Mouse (Mus musculus): ENCODE measurements around the gene Dhh.
"Not testable (repeated sequence)": the region's sequence is repeated elsewhere in the genome, so short reads cannot be mapped to it uniquely, and the experiment has no call there.

Gene Dhh

DNA sequence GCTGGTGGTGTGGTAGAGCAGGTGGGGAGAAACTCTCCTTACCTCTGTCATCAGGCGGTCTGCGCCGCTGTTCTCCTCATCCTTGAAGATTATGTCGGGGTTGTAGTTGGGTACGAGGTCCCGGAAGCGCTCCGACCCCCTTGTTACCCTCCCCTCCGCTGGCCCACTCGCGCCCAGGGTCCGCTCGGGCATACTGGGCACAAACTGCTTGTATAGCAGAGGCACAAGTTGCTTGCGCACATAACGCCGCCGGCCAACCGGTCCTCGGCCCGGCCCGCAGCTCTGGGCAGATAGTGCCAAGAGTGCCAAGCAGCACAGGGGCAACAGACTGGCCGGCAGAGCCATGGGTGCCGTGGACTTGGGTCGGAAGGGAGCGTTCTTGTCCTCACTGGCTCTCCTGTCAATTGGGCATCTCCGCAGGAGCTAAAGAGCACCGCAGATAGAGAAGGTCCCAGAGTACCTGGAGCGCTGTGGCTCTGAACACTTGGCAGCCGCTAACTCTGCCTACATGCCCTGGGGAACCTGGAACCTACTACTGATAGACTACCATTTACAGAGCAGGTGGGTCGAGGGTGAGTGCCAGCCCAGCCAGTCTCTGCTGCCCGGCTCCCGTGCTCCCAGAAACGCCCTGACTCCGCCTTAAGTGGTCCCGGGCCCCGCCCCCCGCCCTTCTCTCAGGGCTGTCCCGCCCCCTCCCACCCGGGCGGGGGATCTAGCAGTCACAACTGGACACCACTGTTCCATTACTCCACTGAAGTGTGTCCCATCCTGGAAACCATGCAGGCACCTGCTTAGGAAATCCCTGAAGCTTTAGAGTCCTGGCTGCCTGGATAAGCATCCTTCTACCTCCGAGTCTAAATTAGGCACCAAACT is at the start of gene Dhh:
Gene Dhh, minus strand, starts transcription at position 613 of the 873 bp plus-strand sequence.
- peak; percentile 50 for DNase-seq

DNA sequence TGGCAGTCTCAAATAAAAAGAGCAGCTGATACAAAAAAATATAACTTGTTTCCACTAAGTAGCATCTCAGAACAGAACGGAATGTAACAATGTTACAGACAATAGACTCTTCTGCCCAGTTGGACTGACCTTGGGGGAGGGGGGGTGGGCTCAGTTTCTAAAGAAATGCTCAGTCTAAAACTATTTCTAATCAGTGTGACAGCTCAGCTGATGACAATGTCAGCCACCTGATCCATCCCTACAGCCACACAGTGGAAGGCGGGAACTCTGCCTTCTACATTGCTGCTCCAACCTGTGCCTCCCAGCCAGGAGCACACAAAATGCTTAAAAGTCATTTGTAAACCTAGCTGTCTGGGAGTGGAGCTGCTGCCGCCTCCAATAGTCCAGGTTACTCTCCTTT is 49.5 kb upstream of the Dhh start:
- no peak for DNase-seq

DNA sequence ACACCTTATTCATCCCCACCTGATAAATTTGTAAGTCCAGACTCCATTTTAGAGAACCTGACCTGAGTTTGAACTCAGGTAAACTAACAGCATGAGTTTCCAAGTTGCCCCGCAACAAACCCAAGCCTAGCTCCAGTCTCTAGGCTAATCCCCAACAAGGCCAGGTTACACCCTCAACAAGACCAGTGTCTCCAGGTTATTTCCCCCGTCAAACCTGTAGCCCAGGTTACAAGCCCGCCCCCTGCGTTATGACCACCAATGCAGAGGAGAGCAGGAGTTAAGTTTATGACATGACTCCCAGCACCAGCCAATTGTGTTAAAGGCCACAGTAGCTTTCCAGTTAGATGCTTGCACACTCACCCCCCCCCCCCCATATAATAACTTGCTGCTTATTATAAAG is 44.8 kb upstream of the Dhh start:
- DNase-seq = no peak

DNA sequence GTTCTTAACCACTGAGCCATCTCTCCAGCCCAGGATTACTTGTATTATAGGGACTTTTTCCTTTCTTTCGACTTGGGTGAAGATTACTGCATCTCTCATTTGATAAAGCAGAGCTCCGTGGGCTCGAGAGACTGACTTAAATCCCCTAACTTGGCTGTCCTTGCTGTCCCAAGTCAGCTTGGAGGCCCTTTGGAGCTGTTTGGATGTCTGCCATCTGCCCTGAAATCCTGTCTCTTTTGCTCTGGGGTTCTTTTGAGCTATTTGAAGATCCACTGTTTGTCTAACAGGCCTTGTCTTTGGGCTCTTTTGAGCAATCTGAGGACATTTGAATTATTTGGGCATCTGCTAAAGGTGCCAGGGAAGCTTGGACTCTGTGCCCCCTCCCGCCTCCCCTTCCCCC is 43.7 kb upstream of the Dhh start:
- no peak for DNase-seq

DNA sequence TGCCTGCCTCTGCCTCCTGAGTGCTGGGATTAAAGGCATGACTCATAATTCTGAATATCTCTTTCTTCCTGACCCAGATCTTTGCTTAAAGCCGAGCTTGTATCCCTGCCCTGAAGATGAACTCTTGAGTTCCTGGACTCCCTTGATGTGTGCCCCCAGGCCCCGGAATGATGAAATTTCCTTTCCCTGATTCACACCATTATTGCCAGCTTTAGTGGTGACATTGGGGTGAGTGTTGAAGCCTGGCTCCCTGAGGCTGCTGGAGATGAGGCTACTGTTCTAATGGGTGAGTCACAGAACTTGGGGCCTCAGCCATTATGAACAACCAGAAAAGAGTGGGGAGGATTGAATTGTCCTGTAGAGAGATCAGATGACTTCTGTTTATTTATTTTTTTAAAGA is 43.2 kb upstream of the Dhh start:
- DNase-seq = no peak

DNA sequence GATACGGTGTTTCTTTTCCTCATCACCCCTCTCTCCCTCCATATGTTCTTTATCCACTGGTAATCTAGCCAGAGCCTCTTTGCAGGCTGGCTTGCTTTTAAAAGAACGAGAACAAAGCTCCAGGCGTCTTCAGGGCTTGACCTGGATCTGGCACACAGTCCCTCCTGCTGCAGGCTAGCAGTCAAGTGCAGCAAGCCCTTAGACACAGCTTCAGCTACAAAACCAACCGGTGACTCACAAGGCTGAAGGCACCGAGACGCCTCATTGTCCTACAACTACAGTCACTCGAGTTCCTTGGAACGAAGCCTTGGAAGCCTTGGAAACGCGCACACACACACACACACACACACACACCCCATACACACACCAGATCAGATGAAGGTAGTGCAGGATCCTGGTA is 42.5 kb upstream of the Dhh start:
- DNase-seq = no peak

DNA sequence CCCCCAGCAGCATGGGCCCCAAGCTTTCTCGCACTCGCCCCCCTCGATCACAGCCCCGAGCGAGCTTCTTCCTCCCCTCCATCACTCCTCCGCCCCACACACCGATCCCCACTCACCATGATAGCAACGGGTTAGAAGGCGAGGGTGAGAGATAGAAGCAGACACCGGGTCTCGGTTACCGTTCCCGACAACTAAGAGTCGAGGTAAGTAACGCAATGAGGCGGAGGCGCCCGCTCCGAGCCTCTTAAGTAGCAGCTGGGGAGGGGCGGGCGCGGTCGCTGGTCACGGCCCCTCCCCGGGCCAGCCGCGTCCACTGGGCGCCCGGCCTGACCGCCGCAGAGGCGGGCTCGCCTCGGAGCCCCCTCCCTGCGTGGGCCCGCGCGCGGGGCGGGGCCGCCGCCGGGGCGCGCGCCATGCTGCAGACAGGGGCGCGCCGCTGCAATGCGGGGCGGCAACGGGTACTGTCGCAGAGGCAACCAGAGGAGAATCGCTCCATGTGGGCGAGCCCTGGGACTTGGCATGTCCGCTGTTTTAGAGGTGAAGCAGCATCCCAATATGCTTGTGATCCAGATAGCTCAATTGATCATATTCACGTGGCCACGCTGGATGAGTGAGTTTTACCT is 36.0 kb upstream of the Dhh start, which contains the start of gene Tuba1b:
Gene Tuba1b, minus strand, starts transcription at position 349 of the 623 bp plus-strand sequence.
- DNase-seq = peak; percentile 96

DNA sequence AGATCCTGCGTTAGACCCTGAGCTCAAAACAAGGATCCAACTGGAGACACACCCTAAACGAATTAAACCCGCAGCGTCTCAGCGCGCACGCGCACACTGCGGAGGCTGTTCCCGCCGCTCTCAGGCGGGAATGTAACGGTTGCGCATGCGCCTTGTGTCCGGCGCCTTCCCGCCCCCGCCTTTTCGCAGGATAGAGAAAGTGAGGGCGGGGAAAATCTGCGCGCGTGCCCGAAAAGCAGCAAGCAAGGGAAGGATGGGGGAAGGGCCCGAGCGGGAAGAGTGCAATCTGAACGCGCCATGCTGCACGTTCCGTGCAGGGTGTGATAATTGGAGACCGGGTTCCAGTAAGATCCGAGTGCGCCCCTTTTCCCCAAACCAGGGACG is 35.5 kb upstream of the Dhh start:
- peak; percentile 98 for DNase-seq

DNA sequence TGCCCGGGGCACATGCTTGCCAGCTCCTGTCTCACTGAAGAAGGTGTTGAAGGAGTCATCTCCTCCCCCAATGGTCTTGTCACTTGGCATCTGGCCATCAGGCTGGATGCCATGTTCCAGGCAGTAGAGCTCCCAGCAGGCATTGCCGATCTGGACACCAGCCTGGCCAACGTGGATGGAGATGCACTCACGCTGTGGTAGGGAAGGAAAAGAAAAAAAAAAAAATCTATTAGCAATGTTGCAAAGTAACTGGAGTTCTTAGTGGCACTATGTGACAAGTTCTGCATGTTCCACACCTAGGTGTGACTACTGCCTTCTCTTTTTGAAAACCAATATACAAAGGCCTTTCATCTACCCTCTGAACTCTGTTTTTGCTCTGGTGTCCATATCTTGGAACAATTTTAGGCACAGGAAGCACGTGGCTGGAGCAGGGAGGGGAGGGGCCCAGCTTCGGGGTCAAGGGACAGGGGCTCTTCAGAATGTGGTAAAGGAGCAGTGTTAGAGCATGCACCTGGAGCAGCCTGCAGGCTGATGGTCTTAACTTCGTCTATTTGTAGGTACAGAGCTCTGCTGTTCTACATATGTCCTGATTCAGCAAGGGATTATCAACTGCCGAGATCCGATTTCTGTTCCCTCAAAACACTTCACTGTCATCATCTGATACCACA is 34.8 kb upstream of the Dhh start:
- DNase-seq = not testable (repeated sequence)

DNA sequence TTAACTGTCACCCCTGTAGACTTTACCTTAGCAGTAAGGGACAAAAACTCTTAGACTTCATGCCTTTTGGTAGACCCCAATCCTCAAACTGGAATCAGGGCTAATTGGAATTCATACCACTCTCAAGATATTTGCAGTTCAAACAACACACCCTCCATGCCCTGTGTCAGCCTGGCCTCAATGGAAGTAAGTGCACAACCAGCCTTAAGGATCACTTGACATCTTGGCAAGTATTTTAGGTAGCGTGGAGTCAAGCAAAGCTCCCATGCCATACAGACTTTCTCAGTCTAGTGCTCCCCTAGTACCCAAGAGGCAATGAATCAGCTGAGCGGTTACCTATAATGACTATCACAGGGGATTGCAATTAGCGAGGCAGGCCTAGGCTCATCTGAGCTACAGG is 32.7 kb upstream of the Dhh start:
- no peak for DNase-seq

DNA sequence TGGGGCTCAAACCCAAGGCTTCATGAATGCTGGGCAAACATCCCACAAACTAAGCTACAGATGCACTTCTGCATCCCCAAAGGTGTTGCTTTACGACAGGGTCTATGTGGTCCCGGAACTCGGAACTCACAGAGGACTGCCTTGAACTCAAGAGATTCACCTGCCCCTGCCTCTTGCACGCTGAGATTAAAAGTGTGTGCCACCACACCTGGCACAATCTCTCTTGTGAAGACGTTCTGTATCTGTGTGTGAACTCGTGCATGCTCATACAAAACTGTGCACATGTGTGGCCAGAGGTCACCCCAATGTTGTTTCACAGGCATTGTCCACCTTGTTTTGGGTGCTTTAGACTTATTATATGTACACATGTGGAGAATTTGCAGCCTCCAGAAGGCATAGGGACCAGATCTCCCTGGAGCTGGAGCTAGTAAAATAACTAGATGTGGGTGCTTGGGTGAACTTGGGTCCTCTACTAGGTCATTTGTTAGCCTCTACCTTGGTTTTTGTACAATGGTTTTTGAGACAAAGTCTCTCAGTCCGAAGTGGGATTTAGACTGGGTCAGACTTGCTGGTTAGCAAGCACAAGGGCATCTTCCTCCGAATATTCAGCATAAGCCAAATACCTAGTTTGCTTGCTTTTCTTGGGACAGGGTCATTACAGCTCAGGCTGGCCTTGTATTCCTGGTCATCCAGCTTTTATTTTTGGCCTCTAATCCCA is 31.8 kb upstream of the Dhh start:
- no peak for DNase-seq

DNA sequence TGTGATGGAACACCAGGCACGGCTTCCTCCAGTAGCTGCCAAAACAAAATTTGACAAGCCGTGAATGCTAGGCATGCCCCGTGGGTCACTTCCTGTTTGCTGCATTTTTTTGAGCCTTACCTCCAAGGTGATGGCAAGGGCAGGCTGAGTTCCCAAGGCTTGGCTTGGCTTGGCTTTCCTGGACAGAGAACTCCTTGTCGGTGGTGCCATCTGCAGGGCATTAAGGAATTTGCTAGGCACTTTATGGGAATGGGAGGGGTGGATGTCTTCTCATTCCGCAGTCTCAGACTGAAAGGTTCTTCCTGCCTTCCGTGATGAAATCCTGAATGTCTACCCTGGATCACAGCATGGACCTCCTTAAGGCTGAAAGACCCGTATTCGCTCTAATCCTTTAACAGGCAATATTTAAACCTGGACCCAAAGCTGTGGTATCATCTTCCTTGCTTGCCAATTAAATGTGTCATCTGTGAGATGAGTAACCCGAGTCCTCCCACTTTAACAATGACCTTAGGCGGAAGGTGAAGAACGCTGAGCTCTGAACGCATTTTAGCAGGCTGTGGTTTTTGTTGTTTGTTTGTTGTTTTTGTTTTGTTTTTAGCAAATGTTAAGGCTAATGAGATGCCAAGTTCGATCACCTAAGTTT is 30.4 kb upstream of the Dhh start:
- peak; percentile 92 for DNase-seq

DNA sequence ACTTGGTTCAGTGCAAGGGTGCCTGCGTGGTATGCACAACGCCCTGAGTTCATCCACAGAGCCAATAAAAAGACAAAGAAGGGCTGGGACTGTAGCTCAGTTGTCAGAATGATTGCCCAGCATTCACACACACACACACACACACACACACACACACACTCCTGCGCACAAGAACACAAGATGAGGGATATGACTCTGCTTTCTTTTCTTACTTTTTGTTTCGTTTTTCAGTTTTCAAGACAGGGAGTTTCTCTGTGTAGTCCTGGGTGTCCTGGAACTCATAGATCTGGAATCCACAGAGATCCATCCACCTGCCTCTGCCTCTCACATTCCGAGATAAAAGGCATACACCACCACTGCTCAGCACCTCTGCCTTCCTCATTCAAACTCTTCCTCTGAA is 29.2 kb upstream of the Dhh start:
- DNase-seq = no peak

DNA sequence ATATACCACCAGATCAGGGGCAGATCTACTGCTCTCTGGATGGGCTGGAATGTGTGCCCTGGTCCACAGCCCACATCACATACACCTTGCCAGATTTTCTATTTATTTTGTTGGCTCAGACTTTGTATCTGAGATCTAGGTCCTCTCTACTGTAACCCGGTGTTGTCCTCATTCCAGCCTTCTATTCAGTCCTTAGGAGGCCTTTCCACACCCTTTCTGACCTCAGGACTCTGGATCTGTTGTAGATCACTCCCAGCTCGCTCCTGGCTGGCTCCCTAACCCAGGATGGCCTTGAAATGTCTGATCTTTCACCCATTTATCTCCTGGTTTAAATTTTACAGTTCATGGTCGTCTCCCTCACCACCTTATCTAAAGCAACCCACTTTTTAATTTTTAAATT is 26.3 kb upstream of the Dhh start:
- DNase-seq = peak; percentile 33

DNA sequence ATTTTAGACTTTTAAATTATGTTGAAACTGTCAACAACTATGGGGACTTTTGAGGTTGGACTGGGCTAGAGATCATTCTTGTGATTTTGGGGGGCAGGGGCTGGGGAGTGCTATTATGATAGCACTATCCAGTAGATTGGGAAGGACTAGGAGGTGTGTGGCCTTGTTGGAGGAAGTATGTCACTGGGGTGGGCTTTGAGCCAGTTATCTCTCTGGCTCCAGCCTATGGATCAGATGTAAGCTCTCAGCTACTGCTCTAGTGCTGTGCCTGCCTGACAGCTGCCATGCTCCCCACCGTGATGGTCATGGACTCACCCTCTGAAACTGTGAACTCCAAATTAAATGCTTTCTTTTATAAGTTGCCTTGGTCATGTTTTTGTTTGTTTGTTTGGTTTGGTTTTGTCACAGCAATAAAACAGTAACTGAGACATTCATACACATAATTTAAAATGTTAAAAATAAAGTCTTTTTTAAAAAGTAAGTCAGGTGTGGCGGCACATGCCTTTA is 24.7 kb upstream of the Dhh start:
- DNase-seq = no peak

DNA sequence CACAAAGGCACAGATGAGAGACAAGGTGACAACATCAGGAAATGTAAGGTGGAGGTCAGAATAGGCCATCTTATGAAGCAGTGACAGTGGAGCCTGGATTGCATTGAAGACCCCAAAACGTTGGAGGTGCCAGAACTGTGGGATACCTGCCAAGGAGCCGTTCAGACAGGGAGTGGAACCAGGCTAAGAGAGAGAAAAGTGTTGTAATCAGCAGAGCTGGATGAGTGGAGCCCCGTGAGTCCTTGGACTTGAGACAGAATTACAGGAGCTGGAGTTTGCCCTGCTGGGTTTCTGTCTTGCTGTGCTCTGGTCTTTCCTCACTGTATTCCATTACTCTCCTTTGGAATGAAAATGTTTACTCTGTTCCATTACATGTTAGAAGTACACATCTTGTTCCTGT is 24.2 kb upstream of the Dhh start:
- peak; percentile 61 for DNase-seq

DNA sequence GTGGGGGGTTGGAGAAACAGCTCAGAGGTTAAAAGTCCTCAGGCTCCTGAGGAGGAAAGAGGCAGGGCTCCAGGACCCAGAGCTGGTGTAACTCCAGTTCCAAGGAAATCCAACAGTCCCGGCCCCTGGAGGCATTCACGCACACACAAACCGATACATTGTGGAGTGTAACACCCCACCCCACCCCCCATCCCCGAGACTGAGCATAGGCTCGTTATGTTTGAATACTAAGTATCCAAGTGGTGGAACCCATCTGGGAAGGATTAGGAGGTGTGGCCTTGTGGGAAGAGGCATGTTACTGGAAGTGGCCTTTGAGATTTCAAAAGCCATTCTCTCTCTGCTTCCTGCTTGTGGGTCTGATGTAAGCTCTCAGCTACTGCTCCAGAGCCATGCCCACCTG is 23.2 kb upstream of the Dhh start:
- DNase-seq = no peak

DNA sequence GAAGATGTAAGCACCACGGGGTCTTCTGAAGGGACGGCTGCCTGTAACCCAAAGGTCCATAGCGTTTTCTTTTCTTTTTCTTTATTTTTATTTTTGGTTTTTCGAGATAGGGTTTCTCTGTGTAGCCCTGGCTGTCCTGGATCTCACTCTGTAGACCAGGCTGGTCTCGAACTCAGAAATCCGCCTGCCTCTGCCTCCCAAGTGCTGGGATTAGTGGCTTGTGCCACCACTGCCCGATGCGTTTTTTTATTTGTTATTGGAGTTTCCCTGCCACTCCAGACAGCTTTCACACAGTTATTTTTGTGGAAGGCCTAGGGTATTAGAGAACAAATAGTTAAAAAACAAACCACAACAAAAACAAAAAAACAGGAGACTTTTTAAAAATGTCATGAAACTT is 20.2 kb upstream of the Dhh start:
- not testable (repeated sequence) for DNase-seq

DNA sequence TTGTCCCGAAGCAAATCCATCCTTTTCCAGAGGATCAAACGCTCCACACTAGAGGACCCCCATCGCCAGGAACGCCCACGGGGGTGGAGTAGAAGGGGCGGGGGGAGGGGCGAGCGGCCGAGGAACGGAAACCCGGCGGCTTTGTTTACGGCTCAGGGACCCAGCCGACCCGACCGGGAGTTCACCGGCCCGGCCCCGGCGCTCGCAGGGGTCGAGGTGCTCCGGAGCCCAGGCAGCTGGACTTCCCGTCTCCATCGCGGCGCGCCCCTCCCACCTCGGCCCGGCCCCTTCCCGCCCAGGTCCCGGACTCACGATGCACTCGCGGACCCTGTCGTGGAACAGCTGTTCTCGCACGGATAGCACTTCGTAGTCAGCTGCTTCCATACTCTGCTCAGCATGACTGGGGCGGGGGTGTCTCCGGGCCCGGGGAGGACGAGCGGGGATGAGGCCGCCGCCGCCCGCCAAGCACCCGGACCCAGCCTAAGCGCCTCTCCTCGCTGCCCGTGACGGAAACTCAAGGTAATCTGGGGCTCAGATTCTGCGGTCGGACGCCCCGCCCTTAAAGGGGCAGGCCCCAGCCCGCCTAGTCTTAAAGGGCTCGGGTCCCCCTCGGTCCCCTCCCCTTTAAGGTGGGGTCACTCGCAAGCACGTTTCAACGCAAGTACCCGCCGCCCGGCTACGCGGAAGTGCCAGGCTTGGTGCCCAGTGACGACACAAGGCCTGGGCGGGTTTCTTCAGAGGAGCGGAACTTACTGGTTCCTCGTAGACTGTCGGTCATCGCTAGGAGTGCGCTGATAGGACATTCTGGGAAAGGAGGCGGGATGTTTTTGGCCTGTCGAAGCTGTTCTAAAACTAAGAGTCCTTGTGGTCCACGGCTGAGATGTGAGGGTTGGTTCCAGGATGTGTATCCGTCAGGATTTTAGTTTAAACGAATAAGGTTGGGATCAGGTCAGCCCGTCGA is 19.5 kb upstream of the Dhh start, which contains the start of gene Lmbr1l:
Gene Lmbr1l, minus strand, starts transcription at position 694 of the 961 bp plus-strand sequence.
- DNase-seq = peak; percentile 100

DNA sequence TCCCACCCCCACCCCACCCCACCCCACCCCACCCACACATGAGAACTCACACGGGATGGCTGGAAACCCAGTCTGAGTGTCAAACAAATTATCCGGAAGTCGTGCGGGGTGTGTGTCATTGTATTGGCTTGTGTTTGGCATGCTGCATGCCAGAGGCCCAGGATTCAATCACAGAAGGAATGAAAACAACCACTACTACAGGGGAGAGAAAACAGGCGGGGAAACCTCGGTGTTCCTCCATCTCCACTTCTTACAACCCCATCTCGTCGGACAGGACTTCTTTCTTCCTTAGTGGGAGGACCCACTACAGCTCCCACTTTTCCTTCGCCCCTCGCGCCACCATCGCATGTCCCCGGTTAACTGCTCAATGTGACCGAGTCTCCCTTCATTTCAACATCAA is 18.8 kb upstream of the Dhh start:
- no peak for DNase-seq

DNA sequence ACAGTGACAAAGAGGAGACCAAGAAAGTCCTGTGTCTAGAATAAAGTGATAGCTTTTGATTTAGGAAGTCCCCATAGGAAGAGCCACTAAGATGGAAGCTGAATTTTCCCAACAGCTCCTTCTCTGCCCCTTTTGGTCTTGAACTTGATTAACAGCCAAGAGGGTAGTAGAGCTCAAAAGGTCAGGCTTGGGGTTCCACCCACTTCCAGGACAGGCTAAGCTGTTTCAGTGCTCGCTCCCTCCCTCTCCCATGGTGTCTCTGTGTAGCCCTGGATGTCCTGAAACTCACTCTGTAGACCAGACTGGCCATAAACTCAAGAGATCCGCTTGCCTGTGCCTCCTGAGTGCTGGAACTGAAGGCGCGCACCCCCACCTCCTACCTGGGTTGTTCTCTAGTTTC is 17.7 kb upstream of the Dhh start:
- no peak for DNase-seq
